Mouse (Mus musculus) small intestine, adult 2 months (tissue): ENCODE results near the gene Ppp1r1b.

Source experiments
- CTCF ChIP-seq: fragments of 200-500 bp; IDR thresholded peaks from 2 replicates; pipeline ENCODE4 v1.5.1; 2012; ENCODE audit warnings: low read depth, mild to moderate bottlenecking, control low read depth, inconsistent platforms, low read length, moderate library complexity, mixed read lengths; ENCODE audit not compliant: insufficient replicate concordance, insufficient read length; ENCODE audit errors: extremely low read depth
- POLR2A ChIP-seq: fragments of 200-500 bp; IDR thresholded peaks from 2 replicates; pipeline ENCODE4 v1.6.1; 2012; ENCODE audit warnings: low read depth, mild to moderate bottlenecking, control low read depth, inconsistent platforms, low read length, moderate library complexity

GRCm38 (mm10) chr11:98379379-98379778, 31.2 kb downstream of the Ppp1r1b start:
- no peak for TF ChIP-seq POLR2A
- TF ChIP-seq CTCF = no peak
